Mouse (Mus musculus) C2C12 (cell line): Measurements from ENCODE around the gene Slit3.

Experiments used
- CTCF ChIP-seq: IDR thresholded peaks from one replicate; pipeline ENCODE4 v1.5.1; 2011; ENCODE audit not compliant: control insufficient read depth, insufficient read depth, insufficient read length
- FOSL1 ChIP-seq: IDR thresholded peaks from one replicate; pipeline ENCODE4 v1.8.0; 2011; ENCODE audit warnings: mild to moderate bottlenecking, low read length; ENCODE audit not compliant: poor library complexity, insufficient read depth, severe bottlenecking
- MAX ChIP-seq: IDR thresholded peaks from one replicate; pipeline ENCODE4 v1.6.1; 2011; ENCODE audit warnings: mild to moderate bottlenecking, control low read depth
- MYOD1 ChIP-seq: IDR thresholded peaks from one replicate; pipeline ENCODE4 v1.6.1; 2011; ENCODE audit warnings: low read depth; ENCODE audit not compliant: control insufficient read depth, insufficient read length
- MYOG ChIP-seq: IDR thresholded peaks from one replicate; pipeline ENCODE4 v1.6.1; 2011; ENCODE audit not compliant: control insufficient read depth, insufficient read length; ENCODE audit errors: extremely low read depth
- USF1 ChIP-seq: IDR thresholded peaks from one replicate; pipeline ENCODE4 v1.6.1; 2011; ENCODE audit warnings: low read depth, mild to moderate bottlenecking, control low read depth, moderate library complexity

DNA sequence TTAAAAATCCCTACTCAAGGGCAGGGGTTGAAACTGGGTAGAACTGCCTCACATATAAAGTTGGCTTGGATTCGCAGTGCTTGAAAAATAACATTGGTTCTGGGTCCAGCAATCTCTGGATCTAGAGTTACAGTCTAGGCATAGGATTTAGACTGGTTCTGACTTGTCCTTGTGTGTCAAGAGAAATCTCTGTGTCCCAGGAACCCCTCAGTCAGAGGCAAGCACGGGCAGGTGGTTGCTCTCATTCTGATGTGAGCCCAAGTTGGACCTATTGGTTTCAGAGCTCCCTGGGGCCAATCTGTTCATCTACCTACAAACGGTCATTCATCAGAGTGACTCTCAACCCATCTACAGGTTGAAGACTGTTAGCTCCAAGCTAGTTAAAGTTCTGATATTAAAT is 541.9 kb downstream of the Slit3 start:
- TF ChIP-seq CTCF (no peak), MAX (no peak), MYOG (no peak), USF1 (no peak), MYOD1 (no peak), FOSL1 (no peak)
